8 mouse cellular contexts compared by ENCODE assay signal in the genomic region with DNA sequence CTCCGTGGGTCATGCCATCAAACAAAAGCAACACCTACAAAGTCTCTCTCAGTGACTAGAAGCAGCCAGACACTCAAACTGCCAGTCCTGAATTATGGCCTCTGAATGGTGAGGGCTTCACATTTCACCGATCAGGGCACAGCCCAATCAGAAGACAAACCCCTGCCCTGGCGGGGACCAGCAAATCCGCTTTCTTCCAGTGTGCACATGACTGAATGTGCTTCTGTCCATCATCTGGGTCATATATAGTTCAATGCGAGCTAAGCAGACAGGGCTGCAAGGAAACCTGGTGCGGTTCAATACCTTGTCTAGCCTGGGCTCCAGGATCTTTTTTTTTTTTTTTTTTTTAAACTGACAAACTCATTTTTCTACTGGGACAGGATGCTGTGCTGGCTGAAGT.
A peak's percentile ranks its signal among the peaks of the same experiment; 100 is the strongest.
DNase-seq lines count a peak whose midpoint lies in the region; ATAC-seq and TF ChIP-seq lines count a peak whose summit lies in the region.

No protein-coding gene starts in this region.

- POLR2A ChIA-PET in Patski (lab: Charles Lee) = interaction anchor here (0.9 to 2.2 kb wide), 2 partner anchors 16 to 26 kb away, joined by 3 to 14 read pairs; no protein-coding TSS in a partner anchor

- H3K36me3 ChIP-seq in forebrain, embryonic 15.5 days = no peaks in the 10 kb centered on the region

- no peak for ATAC-seq in Patski
- ATAC-seq in forebrain, embryonic 15.5 days (replicated peaks) = peak; percentile 90

- peak overlapping the region; percentile 89 for H3K27ac ChIP-seq in forebrain, embryonic 15.5 days (replicated peaks)

- no peaks in the 10 kb centered on the region for H3K9me3 ChIP-seq in forebrain, embryonic 15.5 days

- H3K27me3 ChIP-seq in Patski = no peaks in the 10 kb centered on the region
- no peaks in the 10 kb centered on the region for H3K27me3 ChIP-seq in forebrain, embryonic 15.5 days

- intact Hi-C loops in heart, postnatal 36 days (cut with DNase I) = no loop called here

- no peak for TF ChIP-seq CTCF in Patski (IDR thresholded peaks at IDR 0.05)

- H3K9ac ChIP-seq in forebrain, embryonic 15.5 days (replicated peaks) = peak overlapping the region; percentile 60

- peak; percentile 9 for DNase-seq in Patski (ENCODE audit: low read depth, low spot score)
- DNase-seq in c-Kit-positive CD71-positive TER-119-positive erythroid progenitor cells, embryonic 14.5 days (ENCODE audit: low spot score) = peak; percentile 38
- DNase-seq in heart, postnatal 36 days = peak; percentile 40 to 54
- DNase-seq in layer of hippocampus, adult 8-10 months (ENCODE audit: low spot score in 2 of 2) = peak; percentile 17 to 24
- DNase-seq in lung, postnatal 25 days (ENCODE audit: low spot score) = peak; percentile 41
- DNase-seq in retina, adult 2 months (ENCODE audit: low read depth, low spot score) = peak; percentile 30
- DNase-seq in urinary bladder, postnatal 36 days (ENCODE audit: low spot score in 2 of 2) = peak; percentile 25 to 26

- peaks cover 22% of the 10 kb centered on the region for H3K4me1 ChIP-seq in forebrain, embryonic 15.5 days

- CTCF ChIA-PET in Patski (lab: Charles Lee) = interaction anchor here (1.2 to 4.8 kb wide), 5 partner anchors 9 to 175 kb away, joined by 3 to 21 read pairs (median 6); no protein-coding TSS in a partner anchor

- in situ Hi-C loops in Patski (cut with MboI; ENCODE audit: low pct_unique_long_range_greater_than_20kb) = no loop called here

- H3K4me3 ChIP-seq in forebrain, embryonic 15.5 days = peak overlapping the region; percentile 50

- peak overlapping the region; percentile 56 for H3K4me2 ChIP-seq in forebrain, embryonic 15.5 days (replicated peaks)

- WGBS in forebrain, embryonic 15.5 days = under 1% methylated on average over 6 of the region's 6 CpGs
